Mouse (Mus musculus) testis, adult 2 months (tissue): Measurements from ENCODE around the gene Cib3. TPM values are rescaled to one million over a fixed set of nuclear protein-coding genes. Genes with fewer than 3 reads are reported as not detected.

ENCODE experiments used
- H3K27ac ChIP-seq: fragments of 200-500 bp; 2 replicates; pipeline ENCODE4 v1.5.1; 2012; ENCODE audit warnings: low read depth, low read length; ENCODE audit not compliant: control insufficient read depth, insufficient read depth
- H3K27me3 ChIP-seq: fragments of 200-500 bp; 2 replicates; pipeline ENCODE4 v1.6.1; 2012; ENCODE audit warnings: mild to moderate bottlenecking, low read length, moderate library complexity; ENCODE audit not compliant: control insufficient read depth, insufficient read depth
- H3K36me3 ChIP-seq: fragments of 200-500 bp; 2 replicates; pipeline ENCODE4 v1.6.1; 2012; ENCODE audit warnings: mild to moderate bottlenecking, low read length; ENCODE audit not compliant: control insufficient read depth, insufficient read depth
- H3K4me1 ChIP-seq: fragments of 200-500 bp; 2 replicates; pipeline ENCODE4 v1.6.1; 2012; ENCODE audit warnings: low read length; ENCODE audit not compliant: control insufficient read depth, insufficient read depth
- H3K4me3 ChIP-seq: fragments of 200-500 bp; 2 replicates; pipeline ENCODE4 v1.5.1; 2012; ENCODE audit warnings: low read depth, mild to moderate bottlenecking, low read length, moderate library complexity, mixed read lengths; ENCODE audit not compliant: control insufficient read depth
- CTCF ChIP-seq: fragments of 200-500 bp; IDR thresholded peaks from 2 replicates; pipeline ENCODE4 v1.5.1; 2012; ENCODE audit warnings: low read depth, mild to moderate bottlenecking, inconsistent platforms, low read length, moderate library complexity; ENCODE audit not compliant: control insufficient read depth, insufficient read depth, insufficient replicate concordance
- POLR2A ChIP-seq: fragments of 200-500 bp; IDR thresholded peaks from 2 replicates; pipeline ENCODE4 v1.6.1; 2012; ENCODE audit warnings: low read depth, mild to moderate bottlenecking, inconsistent platforms, low read length, moderate library complexity; ENCODE audit not compliant: control insufficient read depth
- polyA plus RNA-seq: library from polyadenylated mRNA; depleted of rRNA; stranded (reverse); fragments of >200 nt; gene quantifications from 2 replicates; pipeline ENCODE4 v1.2.3, GENCODE M21; 2012; rRNA removed

The Cib3 gene
- polyA plus RNA-seq, 1 experiment: 0.05 TPM

DNA sequence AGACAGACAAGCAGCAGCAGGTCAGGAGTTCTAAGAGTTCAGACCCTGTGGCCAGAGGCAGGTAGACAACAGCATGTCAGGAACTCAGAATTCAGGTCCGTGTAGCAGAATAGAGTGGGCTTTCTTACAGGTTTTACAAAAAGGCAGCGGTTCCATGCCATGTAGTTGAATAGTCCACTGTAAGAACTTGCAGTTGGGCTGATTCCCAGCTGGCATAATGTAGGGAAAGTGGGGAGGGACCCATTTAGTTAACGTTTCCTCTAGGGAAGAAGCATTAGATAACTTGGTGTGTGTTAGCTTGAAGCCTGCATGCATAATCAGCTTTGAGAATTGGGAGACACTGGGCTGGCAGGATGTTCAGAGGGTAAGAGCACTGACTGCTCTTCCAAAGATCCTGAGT is 53.9 kb downstream of the Cib3 start:
- H3K4me3 ChIP-seq: no peak overlapping the region
- H3K27me3 ChIP-seq: no peaks in the 10 kb centered on the region
- no peaks in the 10 kb centered on the region for H3K36me3 ChIP-seq
- TF ChIP-seq POLR2A (no peak), CTCF (no peak)
- H3K27ac ChIP-seq: no peak overlapping the region
- H3K4me1 ChIP-seq: peaks cover 12% of the 10 kb centered on the region

DNA sequence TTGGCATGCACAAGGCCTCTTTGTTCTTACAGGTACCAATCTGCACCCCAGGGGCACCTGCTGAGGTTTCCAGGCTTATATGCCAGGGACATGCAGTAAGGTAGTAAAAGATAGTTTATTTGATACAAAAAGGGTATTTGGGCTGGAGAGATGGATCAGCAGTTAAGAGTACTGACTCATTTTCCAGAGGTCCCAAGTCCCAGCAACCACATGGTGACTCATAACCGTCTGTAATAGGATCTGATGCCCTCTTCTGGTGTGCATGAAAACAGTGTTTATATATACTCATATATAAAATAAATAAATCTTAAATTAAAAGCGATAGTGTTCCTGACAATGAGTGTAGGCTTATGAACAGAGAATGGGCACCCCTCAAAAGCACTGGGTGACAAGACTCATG is 54.5 kb downstream of the Cib3 start:
- Histone ChIP-seq H3K4me1 (peaks cover 12% of the 10 kb centered on the region), H3K27me3 (no peaks in the 10 kb centered on the region), H3K36me3 (no peaks in the 10 kb centered on the region), H3K27ac (no peak overlapping the region), H3K4me3 (no peak overlapping the region)
- no peak for TF ChIP-seq CTCF
- TF ChIP-seq POLR2A: no peak

Other genes starting within 250 kb of the Cib3 start
- 0.09 and 0.24 TPM in 2 replicates for gene Cyp4f18, start 203.2 kb downstream of the Cib3 start, polyA plus RNA-seq
- gene Olfr372, start 171.6 kb downstream of the Cib3 start, polyA plus RNA-seq: not detected in 2 replicates
- gene Olfr373, start 129.7 kb downstream of the Cib3 start, polyA plus RNA-seq: not detected in 2 replicates
- gene Olfr374, start 105.8 kb downstream of the Cib3 start, polyA plus RNA-seq: not detected in 2 replicates
- gene Tpm4, start 77.9 kb downstream of the Cib3 start, polyA plus RNA-seq: 4.6 and 5.5 TPM in 2 replicates
- 33.7 and 44.0 TPM in 2 replicates for gene Rab8a, start 51.6 kb downstream of the Cib3 start, polyA plus RNA-seq
- 0.31 and 0.65 TPM in 2 replicates for gene Hsh2d, start 23.2 kb downstream of the Cib3 start, polyA plus RNA-seq
- gene Gm11034, start 799 bp upstream of the Cib3 start, polyA plus RNA-seq: not detected in 2 replicates
- 14.5 and 15.4 TPM in 2 replicates for gene Fam32a, start 6.9 kb upstream of the Cib3 start, polyA plus RNA-seq
- gene Ap1m1, start 27.2 kb upstream of the Cib3 start, polyA plus RNA-seq: 405 and 422 TPM in 2 replicates
- 1.1 and 1.7 TPM in 2 replicates for gene Gm10282, start 92.4 kb upstream of the Cib3 start, polyA plus RNA-seq
- gene Klf2, start 106.2 kb upstream of the Cib3 start, polyA plus RNA-seq: 10.6 and 13.5 TPM in 2 replicates
- 11.9 and 12.0 TPM in 2 replicates for gene Eps15l1, start 208.6 kb upstream of the Cib3 start, polyA plus RNA-seq
- 41.8 and 53.8 TPM in 2 replicates for gene Calr3, start 231.0 kb upstream of the Cib3 start, polyA plus RNA-seq
- gene 1700030K09Rik, start 231.0 kb upstream of the Cib3 start, polyA plus RNA-seq: 44.3 and 46.6 TPM in 2 replicates